Mouse (Mus musculus): ENCODE results near the gene Nr1d1. TPM values are rescaled to one million over a fixed set of nuclear protein-coding genes. Genes with fewer than 3 reads are reported as not detected.
"Not testable (repeated sequence)": the region's sequence is repeated elsewhere in the genome, so short reads cannot be mapped to it uniquely, and the experiment has no call there.

The Nr1d1 gene
- polyA plus RNA-seq, 1 experiment from 2014 or later, result 1.4 TPM

GRCm38 (mm10) chr11:98741622-98742396, 33.3 kb downstream of the Nr1d1 start:
- Histone ChIP-seq H3K27me3 (ENCODE audit: control insufficient read depth, insufficient read depth, low read depth, low read length) (no peaks in the 10 kb centered on the region), H3K36me3 (ENCODE audit: control insufficient read depth, insufficient read depth, low read length) (no peaks in the 10 kb centered on the region), H3K9me3 (ENCODE audit: control insufficient read depth, low read length) (no peaks in the 10 kb centered on the region), H3K27ac (ENCODE audit: low read length) (peak overlapping the region; percentile 97), H3K4me2 (ENCODE audit: low read depth, low read length) (peak overlapping the region; percentile 83), H3K4me1 (replicated peaks; ENCODE audit: control insufficient read depth, insufficient read depth, low read length) (peaks cover 51% of the 10 kb centered on the region), H3K4me3 (ENCODE audit: low read length) (peak overlapping the region; percentile 85), H3K9ac (ENCODE audit: low read length) (peak overlapping the region; percentile 95)
- 0% methylated on average over 54 of the region's 86 CpGs for whole genome bisulfite sequencing
- ATAC-seq (ENCODE audit: low read depth), result peak; percentile 79

GRCm38 (mm10) chr11:98741051-98741620, 34.0 kb downstream of the Nr1d1 start:
- WGBS, result under 1% methylated on average over 17 of the region's 17 CpGs
- Histone ChIP-seq H3K9me3 (ENCODE audit: control insufficient read depth, low read length) (no peaks in the 10 kb centered on the region), H3K4me1 (replicated peaks; ENCODE audit: control insufficient read depth, insufficient read depth, low read length) (peaks cover 44% of the 10 kb centered on the region), H3K4me3 (ENCODE audit: low read length) (peak overlapping the region; percentile 85), H3K9ac (ENCODE audit: low read length) (peak overlapping the region; percentile 95), H3K4me2 (ENCODE audit: low read depth, low read length) (peak overlapping the region; percentile 83), H3K27ac (ENCODE audit: low read length) (peak overlapping the region; percentile 92), H3K27me3 (ENCODE audit: control insufficient read depth, insufficient read depth, low read depth, low read length) (no peaks in the 10 kb centered on the region), H3K36me3 (ENCODE audit: control insufficient read depth, insufficient read depth, low read length) (no peaks in the 10 kb centered on the region)
- no peak for ATAC-seq (ENCODE audit: low read depth)

GRCm38 (mm10) chr11:98740393-98741050, 34.6 kb downstream of the Nr1d1 start, which contains the start of gene Thra:
Thra (plus strand) TSS chr11:98740638.
- WGBS, result 0% methylated on average over 22 of the region's 22 CpGs

GRCm38 (mm10) chr11:98740026-98740392, 35.1 kb downstream of the Nr1d1 start:
- Histone ChIP-seq H3K4me3 (ENCODE audit: low read length) (peak overlapping the region; percentile 85), H3K27me3 (ENCODE audit: control insufficient read depth, insufficient read depth, low read depth, low read length) (no peaks in the 10 kb centered on the region), H3K36me3 (ENCODE audit: control insufficient read depth, insufficient read depth, low read length) (no peaks in the 10 kb centered on the region), H3K9me3 (ENCODE audit: control insufficient read depth, low read length) (no peaks in the 10 kb centered on the region), H3K27ac (ENCODE audit: low read length) (peak overlapping the region; percentile 92), H3K4me2 (ENCODE audit: low read depth, low read length) (peak overlapping the region; percentile 83), H3K9ac (ENCODE audit: low read length) (peak overlapping the region; percentile 95), H3K4me1 (replicated peaks; ENCODE audit: control insufficient read depth, insufficient read depth, low read length) (peaks cover 33% of the 10 kb centered on the region)
- 7% methylated on average over 8 of the region's 8 CpGs for WGBS
- 0 out of 2 replicates have a peak, but pooled peaks have one; percentile 5 for ATAC-seq (ENCODE audit: low read depth)

More at GRCm38 (mm10) chr11:98740393-98741050, 34.6 kb downstream of the Nr1d1 start, which contains the start of gene Thra:
- H3K9ac ChIP-seq (ENCODE audit: low read length), result peak within 1 kb of the TSS; percentile 95
- ATAC-seq (ENCODE audit: low read depth), result peak; percentile 64
- H3K4me3 ChIP-seq (ENCODE audit: low read length), result peak within 1 kb of the TSS; percentile 85
- H3K27me3 ChIP-seq (ENCODE audit: control insufficient read depth, insufficient read depth, low read depth, low read length), result no peaks in the 10 kb centered on the region
- H3K9me3 ChIP-seq (ENCODE audit: control insufficient read depth, low read length), result no peaks in the 10 kb centered on the region
- peak within 1 kb of the TSS; percentile 83 for H3K4me2 ChIP-seq (ENCODE audit: low read depth, low read length)
- no peaks in the 10 kb centered on the region for H3K36me3 ChIP-seq (ENCODE audit: control insufficient read depth, insufficient read depth, low read length)
- H3K4me1 ChIP-seq (replicated peaks; ENCODE audit: control insufficient read depth, insufficient read depth, low read length), result peaks cover 38% of the 10 kb centered on the region
- H3K27ac ChIP-seq (ENCODE audit: low read length), result peak within 1 kb of the TSS; percentile 92

- WGBS, result 67% methylated on average over 8 of the region's 9 CpGs
- Histone ChIP-seq H3K36me3 (ENCODE audit: control insufficient read depth, insufficient read depth, low read length) (no peaks in the 10 kb centered on the region), H3K4me1 (replicated peaks; ENCODE audit: control insufficient read depth, insufficient read depth, low read length) (peaks cover 22% of the 10 kb centered on the region), H3K27me3 (ENCODE audit: control insufficient read depth, insufficient read depth, low read depth, low read length) (no peaks in the 10 kb centered on the region), H3K27ac (ENCODE audit: low read length) (no peak overlapping the region), H3K9ac (ENCODE audit: low read length) (no peak overlapping the region), H3K4me3 (ENCODE audit: low read length) (no peak overlapping the region), H3K4me2 (ENCODE audit: low read depth, low read length) (no peak overlapping the region), H3K9me3 (ENCODE audit: control insufficient read depth, low read length) (peaks cover 3% of the 10 kb centered on the region; the same call in 1 of the 2 replicates)
- no peak for ATAC-seq (ENCODE audit: low read depth)
These were observed 36.2 kb downstream of the Nr1d1 start for GRCm38 (mm10) chr11:98738925-98739324.

- Histone ChIP-seq H3K36me3 (ENCODE audit: control insufficient read depth, insufficient read depth, low read length) (no peaks in the 10 kb centered on the region), H3K27me3 (ENCODE audit: control insufficient read depth, insufficient read depth, low read depth, low read length) (no peaks in the 10 kb centered on the region), H3K4me2 (ENCODE audit: low read depth, low read length) (no peak overlapping the region), H3K4me3 (ENCODE audit: low read length) (no peak overlapping the region), H3K9me3 (ENCODE audit: control insufficient read depth, low read length) (peaks cover 3% of the 10 kb centered on the region; the same call in 1 of the 2 replicates), H3K4me1 (replicated peaks; ENCODE audit: control insufficient read depth, insufficient read depth, low read length) (peaks cover 19% of the 10 kb centered on the region), H3K27ac (ENCODE audit: low read length) (no peak overlapping the region), H3K9ac (ENCODE audit: low read length) (no peak overlapping the region)
- no peak for ATAC-seq (ENCODE audit: low read depth)
- WGBS, result 53% methylated on average over 4 of the region's 4 CpGs
These were observed 36.7 kb downstream of the Nr1d1 start for GRCm38 (mm10) chr11:98738428-98738911.

- not testable (repeated sequence) for H3K27me3 ChIP-seq (ENCODE audit: control insufficient read depth, insufficient read depth, low read depth, low read length); H3K9me3 ChIP-seq (ENCODE audit: control insufficient read depth, low read length); H3K9ac ChIP-seq (ENCODE audit: low read length); H3K4me3 ChIP-seq (ENCODE audit: low read length); H3K36me3 ChIP-seq (ENCODE audit: control insufficient read depth, insufficient read depth, low read length); H3K27ac ChIP-seq (ENCODE audit: low read length); H3K4me2 ChIP-seq (ENCODE audit: low read depth, low read length); ATAC-seq (ENCODE audit: low read depth)
- H3K4me1 ChIP-seq (replicated peaks; ENCODE audit: control insufficient read depth, insufficient read depth, low read length), result peaks cover 11% of the 10 kb centered on the region
- 85% methylated on average over 2 of the region's 2 CpGs for WGBS
These were observed 37.9 kb downstream of the Nr1d1 start for GRCm38 (mm10) chr11:98737220-98737619.

GRCm38 (mm10) chr11:98736176-98736575, 39.0 kb downstream of the Nr1d1 start:
- no peak for ATAC-seq (ENCODE audit: low read depth)

GRCm38 (mm10) chr11:98735111-98735510, 40.0 kb downstream of the Nr1d1 start:
- Histone ChIP-seq H3K4me1 (replicated peaks; ENCODE audit: control insufficient read depth, insufficient read depth, low read length) (peaks cover 3% of the 10 kb centered on the region), H3K4me3 (ENCODE audit: low read length) (no peak overlapping the region), H3K9ac (ENCODE audit: low read length) (no peak overlapping the region), H3K27me3 (ENCODE audit: control insufficient read depth, insufficient read depth, low read depth, low read length) (no peaks in the 10 kb centered on the region), H3K4me2 (ENCODE audit: low read depth, low read length) (no peak overlapping the region), H3K9me3 (ENCODE audit: control insufficient read depth, low read length) (peaks cover 3% of the 10 kb centered on the region; the same call in 1 of the 2 replicates), H3K36me3 (ENCODE audit: control insufficient read depth, insufficient read depth, low read length) (no peaks in the 10 kb centered on the region), H3K27ac (ENCODE audit: low read length) (no peak overlapping the region)
- no peak for ATAC-seq (ENCODE audit: low read depth)
- WGBS, result 85% methylated on average over 4 of the region's 4 CpGs

More at GRCm38 (mm10) chr11:98736176-98736575, 39.0 kb downstream of the Nr1d1 start:
- Histone ChIP-seq H3K4me2 (ENCODE audit: low read depth, low read length) (no peak overlapping the region), H3K9me3 (ENCODE audit: control insufficient read depth, low read length) (peaks cover 3% of the 10 kb centered on the region; the same call in 1 of the 2 replicates), H3K27me3 (ENCODE audit: control insufficient read depth, insufficient read depth, low read depth, low read length) (no peaks in the 10 kb centered on the region), H3K4me1 (replicated peaks; ENCODE audit: control insufficient read depth, insufficient read depth, low read length) (peaks cover 9% of the 10 kb centered on the region), H3K36me3 (ENCODE audit: control insufficient read depth, insufficient read depth, low read length) (no peaks in the 10 kb centered on the region), H3K27ac (ENCODE audit: low read length) (no peak overlapping the region), H3K9ac (ENCODE audit: low read length) (no peak overlapping the region), H3K4me3 (ENCODE audit: low read length) (no peak overlapping the region)
- 63% methylated on average over 1 of the region's 1 CpGs for WGBS

Data from lung, embryonic 16.5 days (tissue).